ENCODE assay signal across 8 mouse cellular contexts in the genomic region with DNA sequence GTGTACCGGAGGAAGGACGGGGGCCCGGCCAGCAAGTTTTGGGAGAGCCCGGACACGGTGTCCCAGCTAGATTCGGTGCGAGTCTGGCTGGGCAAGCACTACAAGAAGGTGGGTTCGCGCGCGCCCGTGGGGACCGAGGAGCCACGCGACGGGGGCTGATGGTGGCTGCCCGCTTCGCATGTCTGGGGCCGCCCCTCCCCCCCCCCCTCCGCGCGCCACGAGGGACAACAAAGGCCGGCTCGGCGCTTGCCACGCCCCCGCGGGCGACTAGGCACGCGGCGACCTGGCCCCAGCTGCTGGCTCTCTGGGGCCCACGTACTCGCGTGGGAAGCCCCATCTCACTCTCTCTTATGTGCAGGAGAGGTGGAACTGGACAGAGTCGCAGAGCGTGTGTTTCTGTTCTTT. TPM values are rescaled to one million over a fixed set of nuclear protein-coding genes. Genes with fewer than 3 reads are reported as not detected.
DNase-seq lines count a peak whose midpoint lies in the region; ATAC-seq lines count a peak whose summit lies in the region.

No protein-coding gene starts in this region.

- DNase-seq in heart, adult 18-20 months, result no peak
- DNase-seq in CD4-positive helper T cell, adult 2 months (ENCODE audit: low read depth, low spot score), result peak; percentile 82
- peak; percentile 29 for DNase-seq in lung, postnatal 14 days
- DNase-seq in cerebellum, adult 9-11 months, result no peak

- peak overlapping the region; percentile 84 for H3K4me2 ChIP-seq in heart, embryonic 12.5 days
- peak overlapping the region; percentile 65 for H3K4me2 ChIP-seq in hindbrain, embryonic 16.5 days (ENCODE audit: low read length)
- H3K4me2 ChIP-seq in stomach, embryonic 16.5 days (ENCODE audit: low read depth, low read length), result peak overlapping the region; percentile 78

- peak overlapping the region; percentile 91 for H3K27ac ChIP-seq in heart, embryonic 12.5 days (ENCODE audit: poor library complexity, severe bottlenecking)
- H3K27ac ChIP-seq in brown adipose tissue, adult 24 weeks (replicated peaks; ENCODE audit: low read depth, low read length), result no peak overlapping the region
- peak overlapping the region; percentile 93 for H3K27ac ChIP-seq in hindbrain, embryonic 16.5 days (ENCODE audit: low read depth, low read length)
- H3K27ac ChIP-seq in stomach, embryonic 16.5 days (ENCODE audit: low read length), result peak overlapping the region; percentile 93

- H3K9ac ChIP-seq in heart, embryonic 12.5 days, result peak overlapping the region; percentile 97
- peak overlapping the region; percentile 88 for H3K9ac ChIP-seq in hindbrain, embryonic 16.5 days (ENCODE audit: low read depth, low read length)
- H3K9ac ChIP-seq in stomach, embryonic 16.5 days (ENCODE audit: low read length), result peak overlapping the region; percentile 98

- H3K36me3 ChIP-seq in heart, embryonic 12.5 days, result peaks cover 24% of the 10 kb centered on the region
- peaks cover 9% of the 10 kb centered on the region for H3K36me3 ChIP-seq in hindbrain, embryonic 16.5 days (ENCODE audit: control insufficient read depth, insufficient read depth, low read length)
- 0 out of 2 replicates have a peak, but pooled peaks cover 11% of the 10 kb centered on the region for H3K36me3 ChIP-seq in stomach, embryonic 16.5 days (ENCODE audit: control insufficient read depth, insufficient read depth, low read length)

- 0% methylated on average over 35 of the region's 38 CpGs for WGBS in heart, embryonic 12.5 days
- WGBS in hindbrain, embryonic 16.5 days, result 3% methylated on average over 18 of the region's 38 CpGs
- under 1% methylated on average over 28 of the region's 38 CpGs for WGBS in stomach, embryonic 16.5 days

- H3K4me1 ChIP-seq in heart, embryonic 12.5 days (replicated peaks), result peaks cover 14% of the 10 kb centered on the region; the same call in 1 of the 2 replicates
- H3K4me1 ChIP-seq in brown adipose tissue, adult 24 weeks (ENCODE audit: control insufficient read depth, insufficient read depth, insufficient read length, low read length), result no peaks in the 10 kb centered on the region
- H3K4me1 ChIP-seq in hindbrain, embryonic 16.5 days (ENCODE audit: control insufficient read depth, insufficient read depth, low read depth, low read length), result peaks cover 27% of the 10 kb centered on the region
- H3K4me1 ChIP-seq in stomach, embryonic 16.5 days (ENCODE audit: control insufficient read depth, insufficient read depth, low read length), result peaks cover 15% of the 10 kb centered on the region

- H3K9me3 ChIP-seq in heart, embryonic 12.5 days (replicated peaks), result no peaks in the 10 kb centered on the region
- no peaks in the 10 kb centered on the region for H3K9me3 ChIP-seq in hindbrain, embryonic 16.5 days (ENCODE audit: control insufficient read depth, low read length)
- no peaks in the 10 kb centered on the region for H3K9me3 ChIP-seq in stomach, embryonic 16.5 days (replicated peaks; ENCODE audit: control insufficient read depth, low read length)

- ATAC-seq in heart, embryonic 12.5 days (ENCODE audit: insufficient number of reproducible peaks, low FRiP score), result peak; percentile 76
- peak; percentile 77 for ATAC-seq in hindbrain, embryonic 16.5 days
- ATAC-seq in stomach, embryonic 16.5 days (ENCODE audit: insufficient read depth, low FRiP score), result peak; percentile 59

- peak overlapping the region; percentile 98 for H3K4me3 ChIP-seq in heart, embryonic 12.5 days
- peak overlapping the region; percentile 83 for H3K4me3 ChIP-seq in brown adipose tissue, adult 24 weeks (ENCODE audit: insufficient read depth, low read depth, low read length)
- H3K4me3 ChIP-seq in hindbrain, embryonic 16.5 days (ENCODE audit: low read length), result peak overlapping the region; percentile 82
- H3K4me3 ChIP-seq in stomach, embryonic 16.5 days (replicated peaks; ENCODE audit: low read length), result peak overlapping the region; percentile 77

- no peaks in the 10 kb centered on the region for H3K27me3 ChIP-seq in heart, embryonic 12.5 days (replicated peaks)
- no peaks in the 10 kb centered on the region for H3K27me3 ChIP-seq in hindbrain, embryonic 16.5 days (replicated peaks; ENCODE audit: control insufficient read depth, insufficient read depth, low read length)
- H3K27me3 ChIP-seq in stomach, embryonic 16.5 days (ENCODE audit: control insufficient read depth, insufficient read depth, low read length), result no peaks in the 10 kb centered on the region

RNA-seq across cellular contexts. Expression of gene Dhx30, which starts 14.6 kb away (rescaled TPM):
- polyA plus RNA-seq in heart, embryonic 12.5 days (2016; fragmentation: Nextera tagmentation; extraction: Ambion mirVana), result 114 and 120 TPM in 2 replicates
- 10 to 100 TPM; 54.4 to 56.4 TPM for total RNA-seq in heart, adult 18-20 months (2021)
- polyA plus RNA-seq in brown adipose tissue, adult 24 weeks (2012; ENCODE audit: insufficient read depth, insufficient read length, missing spikeins), result 32.4 and 35.7 TPM in 2 replicates
- polyA plus RNA-seq in hindbrain, embryonic 16.5 days (2015; fragmentation: Nextera tagmentation; extraction: Ambion mirVana), result 154 and 170 TPM in 2 replicates
- 102 and 104 TPM in 2 replicates for polyA plus RNA-seq in stomach, embryonic 16.5 days (2015; fragmentation: Nextera tagmentation; extraction: Ambion mirVana)

RNA-seq across cellular contexts. Expression of gene Smarcc1, which starts 14.7 kb away (rescaled TPM):
- polyA plus RNA-seq in heart, embryonic 12.5 days (2016; fragmentation: Nextera tagmentation; extraction: Ambion mirVana), result 111 and 118 TPM in 2 replicates
- total RNA-seq in heart, adult 18-20 months (2021), result 10 to 100 TPM; 22.9 to 25.5 TPM
- polyA plus RNA-seq in brown adipose tissue, adult 24 weeks (2012; ENCODE audit: insufficient read depth, insufficient read length, missing spikeins), result 11.5 and 18.0 TPM in 2 replicates
- 69.3 and 77.6 TPM in 2 replicates for polyA plus RNA-seq in hindbrain, embryonic 16.5 days (2015; fragmentation: Nextera tagmentation; extraction: Ambion mirVana)
- polyA plus RNA-seq in stomach, embryonic 16.5 days (2015; fragmentation: Nextera tagmentation; extraction: Ambion mirVana), result 59.2 and 61.8 TPM in 2 replicates

Comparison
In these comparisons a context has a peak if more than half of its experiments do, and no peak if none do; other contexts are left out.
1. DNase-seq: peak in CD4-positive helper T cell, adult 2 months (single experiment) and lung, postnatal 14 days (single experiment); none in heart, adult 18-20 months (0 of 2) and cerebellum, adult 9-11 months (single experiment).
2. Peak in every context shown above with its lines, with median percentiles within 50 percentile points of each other: ATAC-seq, H3K4me2 ChIP-seq, H3K4me3 ChIP-seq and H3K9ac ChIP-seq.